Mouse (Mus musculus) kidney, postnatal 4 days (tissue): ENCODE data around the gene Zfp451.

ENCODE experiments used
- DNase-seq, 2 experiments: peaks; one replicate each; pipeline ENCODE4 v3.0.0; 2021; ENCODE audit warnings: mixed read lengths in 2 of 2

Zfp451 gene

DNA sequence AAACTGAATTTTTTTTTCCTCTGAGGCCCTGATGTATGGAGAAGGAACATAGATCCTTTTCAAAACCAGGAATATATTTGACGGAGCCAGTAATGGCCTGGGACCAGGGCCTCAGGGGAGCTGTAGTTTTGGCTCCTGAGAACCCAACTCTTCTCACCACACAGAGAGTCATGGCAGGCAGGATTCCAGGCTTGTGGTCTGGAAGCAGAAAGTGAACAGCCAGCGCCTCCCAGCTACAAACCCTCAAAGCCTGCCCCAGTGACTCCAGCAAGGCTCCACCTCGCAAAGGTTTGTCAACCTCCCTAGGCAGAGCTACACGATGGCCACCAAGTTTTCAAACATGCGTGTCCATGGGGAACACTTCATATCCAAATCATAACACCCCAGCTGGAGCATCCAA lies 102.4 kb downstream of the Zfp451 start:
- no peak for DNase-seq
